Mouse (Mus musculus) intestine, postnatal 0 days (tissue): ENCODE measurements around the gene St14. TPM values are rescaled to one million over a fixed set of nuclear protein-coding genes. Genes with fewer than 3 reads are reported as not detected.

Source experiments
- ATAC-seq: fragments of 200-750 bp; cut with Nextera tagmentation; 2 replicates; pipeline ENCODE4 v1.8.0; 2017; ENCODE audit warnings: mild to moderate bottlenecking, moderate TSS enrichment, moderate library complexity
- H3K27ac ChIP-seq: fragments of 300-500 bp; sonication (generic); 2 replicates; pipeline ENCODE4 v1.5.1; 2014; ENCODE audit warnings: mild to moderate bottlenecking, low read depth, low read length, moderate library complexity
- H3K27me3 ChIP-seq: fragments of 300-500 bp; sonication (generic); replicated peaks from 2 replicates; pipeline ENCODE4 v1.6.1; 2014; ENCODE audit warnings: low read length, mixed read lengths; ENCODE audit not compliant: control insufficient read depth, insufficient read depth
- H3K36me3 ChIP-seq: fragments of 300-500 bp; sonication (generic); 2 replicates; pipeline ENCODE4 v1.6.1; 2014; ENCODE audit warnings: mild to moderate bottlenecking, moderate library complexity; ENCODE audit not compliant: control insufficient read depth, insufficient read depth
- H3K4me1 ChIP-seq: fragments of 300-500 bp; sonication (generic); replicated peaks from 2 replicates; pipeline ENCODE4 v1.6.1; 2014; ENCODE audit warnings: antibody characterized with exemption, low read length, mixed read lengths; ENCODE audit not compliant: control insufficient read depth, insufficient read depth
- H3K4me2 ChIP-seq: fragments of 300-500 bp; sonication (generic); replicated peaks from 2 replicates; pipeline ENCODE4 v1.6.1; 2014; ENCODE audit warnings: low read depth, mild to moderate bottlenecking, moderate library complexity
- H3K4me3 ChIP-seq: fragments of 300-500 bp; sonication (generic); 2 replicates; pipeline ENCODE4 v1.5.1; 2014; ENCODE audit warnings: low read depth, low read length
- H3K9ac ChIP-seq: fragments of 300-500 bp; sonication (generic); 2 replicates; pipeline ENCODE4 v1.6.1; 2014; ENCODE audit warnings: mild to moderate bottlenecking, low read depth, low read length
- H3K9me3 ChIP-seq: fragments of 300-500 bp; sonication (generic); 2 replicates; pipeline ENCODE4 v1.6.1; 2016; ENCODE audit warnings: mixed run types; ENCODE audit not compliant: control insufficient read depth
- CTCF ChIP-seq: sonication (generic); IDR thresholded peaks from 2 replicates; pipeline ENCODE4 v1.5.1; 2016; ENCODE audit warnings: low read depth, mild to moderate bottlenecking, control low read depth, antibody characterized with exemption, moderate library complexity
- WGBS: fragments of 180-500 bp; shearing (Covaris S2); extraction: QIAGEN DNeasy Blood & Tissue Kit; methylation state at CpG from one replicate; pipeline ENCODE4 v1.1.7; 2014; 5-methylcytosine and 5-hydroxymethylcytosine counted together
- polyA plus RNA-seq: library from polyadenylated mRNA; unstranded; fragments of >200 nt; fragmentation: Nextera tagmentation; extraction: Ambion mirVana; gene quantifications from 2 replicates; pipeline ENCODE4 v1.2.1, GENCODE M21; 2015

The St14 gene
- polyA plus RNA-seq, 1 experiment from 2014 or later, result 63.4 TPM

- peak; percentile 57 for ATAC-seq
- Histone ChIP-seq H3K9me3 (no peaks in the 10 kb centered on the region), H3K4me2 (no peak overlapping the region), H3K4me3 (no peak overlapping the region), H3K4me1 (no peaks in the 10 kb centered on the region), H3K27me3 (no peaks in the 10 kb centered on the region), H3K27ac (no peak overlapping the region), H3K36me3 (peaks cover 63% of the 10 kb centered on the region), H3K9ac (no peak overlapping the region)
- TF ChIP-seq CTCF, result no peak
- 80% methylated on average over 8 of the region's 8 CpGs for WGBS
Observed at GRCm38 (mm10) chr9:31156594-31156993, 24.9 kb upstream of the St14 start.

DNA sequence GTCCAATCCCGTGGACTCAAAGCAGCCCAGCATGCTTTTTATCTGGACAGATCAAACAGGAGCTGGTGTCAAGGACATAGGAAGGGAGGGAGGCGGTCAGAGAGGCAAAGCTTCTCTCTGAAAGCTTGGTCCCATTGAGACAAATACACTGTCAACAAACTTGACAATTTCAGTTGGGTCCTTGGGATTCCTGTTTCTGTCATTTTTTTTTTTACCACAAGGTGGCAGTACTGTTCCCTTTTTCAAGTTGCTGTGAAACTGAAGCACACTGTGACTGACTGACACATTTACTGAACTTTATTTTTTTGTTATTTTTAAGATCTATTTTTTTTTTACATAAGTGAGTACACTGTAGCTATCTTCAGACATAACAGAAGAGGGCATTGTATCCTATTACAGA, 19.4 kb upstream of the St14 start:
- Histone ChIP-seq H3K36me3 (peaks cover 50% of the 10 kb centered on the region), H3K4me3 (no peak overlapping the region), H3K27ac (no peak overlapping the region), H3K9ac (no peak overlapping the region), H3K27me3 (no peaks in the 10 kb centered on the region), H3K4me2 (no peak overlapping the region), H3K4me1 (no peaks in the 10 kb centered on the region), H3K9me3 (no peaks in the 10 kb centered on the region)
- WGBS, result 79% methylated on average over 2 of the region's 2 CpGs
- peak; percentile 82 for TF ChIP-seq CTCF
- ATAC-seq, result no peak

DNA sequence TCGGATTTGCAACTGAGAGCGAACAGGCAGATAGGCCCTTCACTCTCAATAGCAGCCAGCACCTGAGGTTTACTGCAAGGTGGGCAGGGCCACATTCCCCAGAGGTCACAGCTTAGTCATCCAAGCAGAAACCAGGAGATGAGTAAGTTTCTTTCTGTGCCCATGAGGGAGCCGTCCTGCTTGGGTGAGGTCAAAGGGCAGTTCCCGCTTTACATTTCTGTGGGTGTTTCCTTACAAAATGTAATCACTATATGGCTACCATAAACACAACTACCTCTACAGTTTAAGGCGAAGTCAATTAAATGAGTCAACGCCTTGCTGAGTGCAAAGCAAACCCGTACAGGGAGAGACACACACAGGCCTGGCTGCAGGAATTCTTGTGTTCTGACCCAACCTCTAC, 16.5 kb upstream of the St14 start:
- ATAC-seq, result peak; percentile 86
- Histone ChIP-seq H3K4me2 (no peak overlapping the region), H3K4me1 (no peaks in the 10 kb centered on the region), H3K9me3 (no peaks in the 10 kb centered on the region), H3K27me3 (no peaks in the 10 kb centered on the region), H3K27ac (peak overlapping the region; percentile 46), H3K36me3 (peaks cover 36% of the 10 kb centered on the region), H3K9ac (no peak overlapping the region), H3K4me3 (no peak overlapping the region)
- WGBS, result 40% methylated on average over 7 of the region's 7 CpGs
- no peak for TF ChIP-seq CTCF

- WGBS, result 53% methylated on average over 7 of the region's 7 CpGs
- Histone ChIP-seq H3K9me3 (no peaks in the 10 kb centered on the region), H3K4me1 (no peaks in the 10 kb centered on the region), H3K9ac (no peak overlapping the region), H3K27ac (peak overlapping the region; percentile 85), H3K27me3 (no peaks in the 10 kb centered on the region), H3K4me2 (no peak overlapping the region), H3K4me3 (no peak overlapping the region), H3K36me3 (peaks cover 14% of the 10 kb centered on the region)
- no peak for TF ChIP-seq CTCF
- peak; percentile 63 for ATAC-seq
Observed at GRCm38 (mm10) chr9:31145272-31145925, 13.7 kb upstream of the St14 start.

- no peaks in the 10 kb centered on the region for H3K4me1 ChIP-seq
- no peak overlapping the region for H3K27ac ChIP-seq
- no peak overlapping the region for H3K9ac ChIP-seq
- no peak for ATAC-seq
- H3K27me3 ChIP-seq, result no peaks in the 10 kb centered on the region
- no peak for TF ChIP-seq CTCF
- no peaks in the 10 kb centered on the region for H3K9me3 ChIP-seq
- H3K36me3 ChIP-seq, result no peaks in the 10 kb centered on the region
- WGBS, result 76% methylated on average over 1 of the region's 1 CpGs
- H3K4me3 ChIP-seq, result no peak overlapping the region
- H3K4me2 ChIP-seq, result no peak overlapping the region
Observed at GRCm38 (mm10) chr9:31142924-31143323, 11.3 kb upstream of the St14 start.

- Histone ChIP-seq H3K9ac (no peak overlapping the region), H3K9me3 (no peaks in the 10 kb centered on the region), H3K4me1 (no peaks in the 10 kb centered on the region), H3K27me3 (peaks cover 7% of the 10 kb centered on the region; the same call in 1 of the 2 replicates), H3K36me3 (no peaks in the 10 kb centered on the region), H3K4me3 (no peak overlapping the region), H3K27ac (no peak overlapping the region), H3K4me2 (no peak overlapping the region)
- no peak for ATAC-seq
- no peak for TF ChIP-seq CTCF
- 61% methylated on average over 5 of the region's 5 CpGs for WGBS
Observed at GRCm38 (mm10) chr9:31133131-31133530, 1.5 kb upstream of the St14 start.
